Mouse (Mus musculus) bone marrow macrophage, adult 2 months (primary cell): ENCODE results near the gene Tmem235.

Experiments
- CTCF ChIP-seq: IDR thresholded peaks from 2 replicates; pipeline ENCODE4 v1.5.1; 2012; ENCODE audit warnings: low read depth, mild to moderate bottlenecking, low read length, moderate library complexity
- POLR2A ChIP-seq: IDR thresholded peaks from 2 replicates; pipeline ENCODE4 v1.6.1; 2012; ENCODE audit warnings: mild to moderate bottlenecking, low read depth, low read length, borderline replicate concordance

DNA sequence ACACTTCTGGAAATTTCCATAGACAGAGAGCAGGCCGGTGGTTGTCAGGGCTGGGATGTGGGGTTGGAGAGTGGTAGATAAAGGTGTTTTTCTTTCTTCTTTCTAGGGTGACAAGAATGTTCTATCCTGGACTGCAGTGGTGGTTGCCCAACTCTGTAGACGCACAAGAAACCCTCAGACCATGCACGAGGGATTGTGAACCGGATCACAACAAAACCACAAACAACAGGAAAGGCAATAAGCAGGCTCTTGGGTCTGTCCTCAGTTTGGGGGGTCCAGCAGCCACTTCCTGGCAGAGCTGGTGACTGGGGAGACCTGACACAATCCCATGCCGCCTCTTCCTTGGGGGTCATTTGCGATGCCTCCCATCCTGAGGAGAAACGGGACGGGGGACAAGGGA lies 48.8 kb downstream of the Tmem235 start:
- no peak for TF ChIP-seq POLR2A
- TF ChIP-seq CTCF = no peak
